ENCODE assay signal across 8 mouse cellular contexts in the genomic region with DNA sequence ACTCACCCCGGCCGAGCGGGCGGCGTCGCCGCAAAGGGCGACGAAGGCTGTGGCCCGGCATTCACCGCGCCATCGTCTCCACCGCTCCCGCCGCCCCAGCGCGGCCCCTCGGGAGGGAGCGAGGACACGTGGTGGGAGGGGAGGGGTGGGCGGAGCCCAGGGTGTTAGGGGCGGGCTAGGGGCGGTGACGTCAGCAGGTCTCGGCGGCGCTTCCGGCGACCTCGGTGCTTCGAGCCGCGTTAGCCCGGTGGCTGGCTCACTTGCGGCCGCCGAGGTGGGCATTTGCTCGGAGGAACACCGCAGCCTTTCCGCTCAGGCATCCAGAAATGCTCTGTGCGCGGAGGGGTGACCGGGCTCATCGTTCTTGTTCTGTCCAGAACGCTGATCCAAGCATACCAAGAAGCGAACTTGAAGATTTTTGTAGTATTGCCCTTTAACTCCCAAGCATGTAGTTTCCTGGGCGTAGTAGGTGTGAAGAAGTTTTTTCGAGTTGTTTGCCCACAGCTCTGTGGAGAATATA. TPM values are rescaled to one million over a fixed set of nuclear protein-coding genes. Genes with fewer than 3 reads are reported as not detected.
DNase-seq lines count a peak whose midpoint lies in the region; ATAC-seq and TF ChIP-seq lines count a peak whose summit lies in the region.

A gene (minus strand): TSS at position 163 of the 520 bp plus-strand sequence.

- no peaks in the 10 kb centered on the region; the same call in 1 of the 2 replicates for H3K9me3 ChIP-seq in MEL (replicated peaks; ENCODE audit: insufficient read depth, low read length)
- no peaks in the 10 kb centered on the region for H3K9me3 ChIP-seq in forebrain, embryonic 15.5 days

- TF ChIP-seq CTCF in MEL (IDR thresholded peaks at IDR 0.05 in 2 of 3, conservative IDR thresholded peaks at IDR 0.05 in 1 of 3; ENCODE audit: control insufficient read depth in 1 of 3, insufficient read depth in 1 of 3, low read depth in 2 of 3, low read length in 3 of 3, poor library complexity in 1 of 3, severe bottlenecking in 1 of 3) = no peak

- peak within 1 kb of the TSS; percentile 61 for H3K27ac ChIP-seq in MEL (ENCODE audit: control insufficient read depth, low read depth, low read length)
- H3K27ac ChIP-seq in forebrain, embryonic 15.5 days (replicated peaks) = peak within 1 kb of the TSS; percentile 63

- WGBS in forebrain, embryonic 15.5 days = 5% methylated on average over 48 of the region's 49 CpGs

- ATAC-seq in forebrain, embryonic 15.5 days (replicated peaks) = peak; percentile 95

- no peaks in the 10 kb centered on the region; a peak in 1 of 4 replicates for H3K27me3 ChIP-seq in MEL (ENCODE audit: control insufficient read depth in 1 of 2, insufficient read depth in 2 of 2, low read length in 2 of 2)
- no peaks in the 10 kb centered on the region for H3K27me3 ChIP-seq in forebrain, embryonic 15.5 days

- peak; percentile 67 to 76; a peak in 3 of 4 replicates for TF ChIP-seq POLR2A in MEL (IDR thresholded peaks at IDR 0.05; ENCODE audit: control insufficient read depth in 1 of 2, insufficient read depth in 1 of 2, low read depth in 1 of 2, low read length in 2 of 2, poor library complexity in 1 of 2)

- peaks cover 5% of the 10 kb centered on the region; the same call in 1 of the 2 replicates for H3K79me2 ChIP-seq in MEL (ENCODE audit: control insufficient read depth, insufficient read depth, low read length, poor library complexity)

- TF ChIP-seq EP300 in MEL (IDR thresholded peaks at IDR 0.05; ENCODE audit: low read depth in 1 of 2, low read length in 2 of 2) = peak in 1 of 2 experiments; percentile 30; a peak in 1 of 4 replicates

- peaks cover 3 to 14% of the 10 kb centered on the region in 2 experiments for H3K4me1 ChIP-seq in MEL (ENCODE audit: control insufficient read depth in 1 of 2, insufficient read depth in 2 of 2, low read length in 2 of 2)
- peaks cover 20% of the 10 kb centered on the region for H3K4me1 ChIP-seq in forebrain, embryonic 15.5 days

- peak within 1 kb of the TSS; percentile 62 to 88 for H3K4me3 ChIP-seq in MEL (ENCODE audit: control insufficient read depth in 1 of 2, insufficient read depth in 1 of 2, low read depth in 2 of 2, low read length in 2 of 2)
- H3K4me3 ChIP-seq in forebrain, embryonic 15.5 days = peak within 1 kb of the TSS; percentile 81

- H3K4me2 ChIP-seq in forebrain, embryonic 15.5 days (replicated peaks) = peak within 1 kb of the TSS; percentile 79

- peak within 1 kb of the TSS; percentile 86 for H3K9ac ChIP-seq in MEL (ENCODE audit: control insufficient read depth, low read depth, low read length, poor library complexity, severe bottlenecking)
- H3K9ac ChIP-seq in forebrain, embryonic 15.5 days (replicated peaks) = peak within 1 kb of the TSS; percentile 77

- no peak for TF ChIP-seq RAD21 in MEL (IDR thresholded peaks at IDR 0.05; ENCODE audit: low read depth, low read length)

- peaks cover 0 to 5% of the 10 kb centered on the region in 2 experiments; a peak in 2 of 4 replicates for H3K36me3 ChIP-seq in MEL (ENCODE audit: control insufficient read depth in 1 of 2, insufficient read depth in 2 of 2, low read length in 2 of 2)
- peaks cover 25% of the 10 kb centered on the region for H3K36me3 ChIP-seq in forebrain, embryonic 15.5 days

- DNase-seq in MEL (ENCODE audit: low read depth, low spot score) = peak; percentile 90
- DNase-seq in cerebellum, adult 11 months = peak; percentile 72
- peak; percentile 86 for DNase-seq in heart, postnatal 4 days
- DNase-seq in layer of hippocampus, adult 8-10 months (ENCODE audit: low spot score in 2 of 2) = peak in 1 of 2 experiments; percentile 67
- DNase-seq in lung, postnatal 10 days = peak; percentile 75
- DNase-seq in ovary, postnatal 36 days (ENCODE audit: low spot score) = peak; percentile 79
- DNase-seq in thymus, postnatal 14 days = peak; percentile 90

TF ChIP-seq in MEL, 35 proteins besides CTCF, POLR2A, EP300 and RAD21:
- TF ChIP-seq MYC (IDR thresholded peaks at IDR 0.05; ENCODE audit: low read depth, low read length) (peak; percentile 53; the same call in 1 of the 2 replicates), MXI1 (IDR thresholded peaks at IDR 0.05; ENCODE audit: low read depth, low read length) (peak; percentile 88), NELFE (IDR thresholded peaks at IDR 0.05; ENCODE audit: low read depth, low read length) (peak; percentile 59), ELF1 (IDR thresholded peaks at IDR 0.05; ENCODE audit: low read depth, low read length) (peak; percentile 49; the same call in 1 of the 2 replicates), MAX (IDR thresholded peaks at IDR 0.05; ENCODE audit: low read length) (peak; percentile 91), MAZ (IDR thresholded peaks at IDR 0.05; ENCODE audit: low read depth, low read length) (peak; percentile 87; the same call in 1 of the 2 replicates), ZNF384 (IDR thresholded peaks at IDR 0.05; ENCODE audit: low read depth, low read length) (no peak), USF1 (IDR thresholded peaks at IDR 0.05; ENCODE audit: low read depth, low read length) (peak; percentile 86), HCFC1 (IDR thresholded peaks at IDR 0.05; ENCODE audit: low read depth, low read length) (peak; percentile 65; the same call in 1 of the 2 replicates), POLR2AphosphoS5 (IDR thresholded peaks at IDR 0.05; ENCODE audit: borderline replicate concordance, low read depth, low read length) (no peak), NRF1 (IDR thresholded peaks at IDR 0.05; ENCODE audit: insufficient read depth, low read depth, low read length, poor library complexity, severe bottlenecking) (0 out of 2 replicates have a peak, but pooled peaks have one; percentile 4), GABPA (IDR thresholded peaks at IDR 0.05; ENCODE audit: low read depth, low read length) (no peak), ETS1 (IDR thresholded peaks at IDR 0.05; ENCODE audit: low read depth, low read length) (peak; percentile 53; the same call in 1 of the 2 replicates)

RNA-seq across cellular contexts. Expression of the gene that starts here (rescaled TPM):
- total RNA-seq in MEL (2012; rRNA removed) = 11.7 and 14.1 TPM in 2 replicates
- 10 to 100 TPM in 1 of 2 experiments, not detected in 1; 11.5 TPM for polyA plus RNA-seq in MEL (2012; ENCODE audit: insufficient read depth in 1 of 2, insufficient read length in 2 of 2, low read depth in 1 of 2, low replicate concordance in 2 of 2, missing spikeins in 1 of 2)
- polyA plus RNA-seq in forebrain, embryonic 15.5 days (2015; fragmentation: Nextera tagmentation; extraction: Ambion mirVana) = 41.1 and 42.0 TPM in 2 replicates
- total RNA-seq in heart, postnatal 4 days (2021) = 10 to 100 TPM; 24.5 to 29.2 TPM
- total RNA-seq in layer of hippocampus, adult 8-10 months (2022) = 10 to 100 TPM; 34.0 to 35.0 (median 34.4) TPM
